Mouse (Mus musculus): ENCODE measurements at regions not wholly inside any gene's neighbourhood (a gene's known extent, or its start where the extent isn't known, plus 50 kb on each side); places are given as distances from the start of the nearest gene placed in this dataset.
A peak's percentile ranks its signal among the peaks of the same experiment; 100 is the strongest.
"Not testable (repeated sequence)": the region's sequence is repeated elsewhere in the genome, so short reads cannot be mapped to it uniquely, and the experiment has no call there.

GRCm38 (mm10) chr1:12571755-12572358, 1158.0 kb downstream of the A830018L16Rik start:
- DNase-seq (ENCODE audit: low spot score) = no peak

GRCm38 (mm10) chr1:12572770-12573169, 1158.9 kb downstream of the A830018L16Rik start:
- no peak for DNase-seq (ENCODE audit: low spot score)

- DNase-seq (ENCODE audit: low spot score) = no peak
Observed at GRCm38 (mm10) chr1:12574274-12574673, 1160.4 kb downstream of the A830018L16Rik start.

GRCm38 (mm10) chr1:12577027-12577703, 1163.3 kb downstream of the A830018L16Rik start:
- DNase-seq (ENCODE audit: low spot score) = peak; percentile 60

GRCm38 (mm10) chr1:12577978-12578377, 1164.1 kb downstream of the A830018L16Rik start:
- DNase-seq (ENCODE audit: low spot score) = no peak

GRCm38 (mm10) chr1:12583012-12583411, 1169.1 kb downstream of the A830018L16Rik start:
- DNase-seq (ENCODE audit: low spot score) = peak; percentile 8

GRCm38 (mm10) chr1:12586981-12587380, 1173.1 kb downstream of the A830018L16Rik start:
- DNase-seq (ENCODE audit: low spot score) = not testable (repeated sequence)

- DNase-seq (ENCODE audit: low spot score) = no peak
Observed at GRCm38 (mm10) chr1:12612102-12612501, 1198.2 kb downstream of the A830018L16Rik start.

GRCm38 (mm10) chr1:12615303-12615702, 1201.4 kb downstream of the A830018L16Rik start:
- no peak for DNase-seq (ENCODE audit: low spot score)

GRCm38 (mm10) chr1:12615733-12616481, 1202.0 kb downstream of the A830018L16Rik start:
- DNase-seq (ENCODE audit: low spot score) = no peak

GRCm38 (mm10) chr1:12619981-12620380, 1206.1 kb downstream of the A830018L16Rik start:
- no peak for DNase-seq (ENCODE audit: low spot score)

GRCm38 (mm10) chr1:12620825-12621224, 1206.9 kb downstream of the A830018L16Rik start:
- DNase-seq (ENCODE audit: low spot score) = no peak

- DNase-seq (ENCODE audit: low spot score) = no peak
Observed at GRCm38 (mm10) chr1:12623158-12623557, 1209.3 kb downstream of the A830018L16Rik start.

GRCm38 (mm10) chr1:12633049-12633448, 1219.1 kb downstream of the A830018L16Rik start:
- no peak for DNase-seq (ENCODE audit: low spot score)

- DNase-seq (ENCODE audit: low spot score) = peak; percentile 60
Observed at GRCm38 (mm10) chr1:12636326-12637147, 1222.6 kb downstream of the A830018L16Rik start.

GRCm38 (mm10) chr1:12640983-12641382, 1227.1 kb downstream of the A830018L16Rik start:
- DNase-seq (ENCODE audit: low spot score) = no peak
